Mouse (Mus musculus): Measurements from ENCODE around the gene Ddx39b. TPM values are rescaled to one million over a fixed set of nuclear protein-coding genes. Genes with fewer than 3 reads are reported as not detected.

The Ddx39b gene
- polyA plus RNA-seq, 1 experiment from 2014 or later, result 672 TPM

- H3K27me3 ChIP-seq (ENCODE audit: control insufficient read depth, insufficient read depth, low read length), result peaks cover 4% of the 10 kb centered on the region; the same call in 1 of the 2 replicates
- H3K4me3 ChIP-seq (ENCODE audit: low read depth, low read length), result no peak overlapping the region
- DNase-seq (ENCODE audit: low spot score) (no peak), ATAC-seq (ENCODE audit: insufficient read depth, low FRiP score, low TSS enrichment) (no peak)
- 76% methylated on average over 12 of the region's 12 CpGs for WGBS
- H3K4me1 ChIP-seq (ENCODE audit: control insufficient read depth, insufficient read depth, low read length), result no peaks in the 10 kb centered on the region
- no peaks in the 10 kb centered on the region for H3K9me3 ChIP-seq (ENCODE audit: control insufficient read depth, low read length)
- H3K36me3 ChIP-seq (ENCODE audit: control insufficient read depth, insufficient read depth, low read length), result no peaks in the 10 kb centered on the region
- H3K4me2 ChIP-seq (ENCODE audit: low read depth), result no peak overlapping the region
- no peak overlapping the region for H3K9ac ChIP-seq (ENCODE audit: low read length)
- no peak overlapping the region for H3K27ac ChIP-seq (ENCODE audit: low read depth, low read length)
Measured at GRCm38 (mm10) chr17:35209785-35210535, 31.6 kb upstream of the Ddx39b start.

- Histone ChIP-seq H3K36me3 (ENCODE audit: control insufficient read depth, insufficient read depth, low read length) (no peaks in the 10 kb centered on the region), H3K4me1 (ENCODE audit: control insufficient read depth, insufficient read depth, low read length) (no peaks in the 10 kb centered on the region), H3K9me3 (ENCODE audit: control insufficient read depth, low read length) (no peaks in the 10 kb centered on the region), H3K4me2 (ENCODE audit: low read depth) (no peak overlapping the region), H3K9ac (ENCODE audit: low read length) (no peak overlapping the region), H3K27ac (ENCODE audit: low read depth, low read length) (no peak overlapping the region), H3K27me3 (ENCODE audit: control insufficient read depth, insufficient read depth, low read length) (no peaks in the 10 kb centered on the region), H3K4me3 (ENCODE audit: low read depth, low read length) (no peak overlapping the region)
- ATAC-seq (ENCODE audit: insufficient read depth, low FRiP score, low TSS enrichment) (no peak), DNase-seq (ENCODE audit: low spot score) (no peak)
- 83% methylated on average over 3 of the region's 3 CpGs for WGBS
Measured at GRCm38 (mm10) chr17:35210593-35210992, 31.0 kb upstream of the Ddx39b start.

- 91% methylated on average over 5 of the region's 5 CpGs for WGBS
- H3K9ac ChIP-seq (ENCODE audit: low read length), result no peak overlapping the region
- no peak overlapping the region for H3K4me2 ChIP-seq (ENCODE audit: low read depth)
- no peaks in the 10 kb centered on the region for H3K27me3 ChIP-seq (ENCODE audit: control insufficient read depth, insufficient read depth, low read length)
- DNase-seq (ENCODE audit: low spot score), result no peak
- H3K4me3 ChIP-seq (ENCODE audit: low read depth, low read length), result no peak overlapping the region
- no peaks in the 10 kb centered on the region for H3K36me3 ChIP-seq (ENCODE audit: control insufficient read depth, insufficient read depth, low read length)
- no peaks in the 10 kb centered on the region for H3K9me3 ChIP-seq (ENCODE audit: control insufficient read depth, low read length)
- no peaks in the 10 kb centered on the region for H3K4me1 ChIP-seq (ENCODE audit: control insufficient read depth, insufficient read depth, low read length)
- no peak for ATAC-seq (ENCODE audit: insufficient read depth, low FRiP score, low TSS enrichment)
- H3K27ac ChIP-seq (ENCODE audit: low read depth, low read length), result no peak overlapping the region
Measured at GRCm38 (mm10) chr17:35213071-35213470, 28.5 kb upstream of the Ddx39b start.

- Histone ChIP-seq H3K36me3 (ENCODE audit: control insufficient read depth, insufficient read depth, low read length) (peaks cover 8% of the 10 kb centered on the region), H3K9ac (ENCODE audit: low read length) (no peak overlapping the region), H3K27ac (ENCODE audit: low read depth, low read length) (no peak overlapping the region), H3K4me2 (ENCODE audit: low read depth) (no peak overlapping the region), H3K4me3 (ENCODE audit: low read depth, low read length) (no peak overlapping the region), H3K27me3 (ENCODE audit: control insufficient read depth, insufficient read depth, low read length) (no peaks in the 10 kb centered on the region), H3K9me3 (ENCODE audit: control insufficient read depth, low read length) (no peaks in the 10 kb centered on the region), H3K4me1 (ENCODE audit: control insufficient read depth, insufficient read depth, low read length) (no peaks in the 10 kb centered on the region)
- 82% methylated on average over 18 of the region's 18 CpGs for WGBS
- ATAC-seq (ENCODE audit: insufficient read depth, low FRiP score, low TSS enrichment) (no peak), DNase-seq (ENCODE audit: low spot score) (no peak)
Measured at GRCm38 (mm10) chr17:35218516-35219193, 22.9 kb upstream of the Ddx39b start.

GRCm38 (mm10) chr17:35219601-35220041 lies 21.9 kb upstream of the Ddx39b start:
- Histone ChIP-seq H3K27me3 (ENCODE audit: control insufficient read depth, insufficient read depth, low read length) (no peaks in the 10 kb centered on the region), H3K9me3 (ENCODE audit: control insufficient read depth, low read length) (no peaks in the 10 kb centered on the region), H3K4me3 (ENCODE audit: low read depth, low read length) (no peak overlapping the region), H3K4me1 (ENCODE audit: control insufficient read depth, insufficient read depth, low read length) (no peaks in the 10 kb centered on the region), H3K36me3 (ENCODE audit: control insufficient read depth, insufficient read depth, low read length) (peaks cover 8% of the 10 kb centered on the region), H3K27ac (ENCODE audit: low read depth, low read length) (no peak overlapping the region), H3K9ac (ENCODE audit: low read length) (no peak overlapping the region), H3K4me2 (ENCODE audit: low read depth) (no peak overlapping the region)
- WGBS, result 86% methylated on average over 6 of the region's 6 CpGs
- DNase-seq (ENCODE audit: low spot score), result no peak
- ATAC-seq (ENCODE audit: insufficient read depth, low FRiP score, low TSS enrichment), result no peak

GRCm38 (mm10) chr17:35220156-35220952 lies 21.2 kb upstream of the Ddx39b start, which contains the start of gene Gm16181:
TSS of gene Gm16181 (plus strand) at chr17:35220834.
- Histone ChIP-seq H3K4me2 (ENCODE audit: low read depth) (no peak within 1 kb of the TSS), H3K36me3 (ENCODE audit: control insufficient read depth, insufficient read depth, low read length) (peaks cover 10% of the 10 kb centered on the region)
- ATAC-seq (ENCODE audit: insufficient read depth, low FRiP score, low TSS enrichment), result no peak

GRCm38 (mm10) chr17:35222299-35222698 lies 19.2 kb upstream of the Ddx39b start:
- no peaks in the 10 kb centered on the region for H3K27me3 ChIP-seq (ENCODE audit: control insufficient read depth, insufficient read depth, low read length)
- 80% methylated on average over 6 of the region's 6 CpGs for WGBS
- no peak overlapping the region for H3K9ac ChIP-seq (ENCODE audit: low read length)
- no peaks in the 10 kb centered on the region for H3K9me3 ChIP-seq (ENCODE audit: control insufficient read depth, low read length)
- ATAC-seq (ENCODE audit: insufficient read depth, low FRiP score, low TSS enrichment) (no peak), DNase-seq (ENCODE audit: low spot score) (peak; percentile 6)
- no peaks in the 10 kb centered on the region for H3K4me1 ChIP-seq (ENCODE audit: control insufficient read depth, insufficient read depth, low read length)
- no peak overlapping the region for H3K27ac ChIP-seq (ENCODE audit: low read depth, low read length)
- no peak overlapping the region for H3K4me3 ChIP-seq (ENCODE audit: low read depth, low read length)
- H3K4me2 ChIP-seq (ENCODE audit: low read depth), result no peak overlapping the region
- peaks cover 10% of the 10 kb centered on the region for H3K36me3 ChIP-seq (ENCODE audit: control insufficient read depth, insufficient read depth, low read length)

More at GRCm38 (mm10) chr17:35220156-35220952, 21.2 kb upstream of the Ddx39b start, which contains the start of gene Gm16181:
- Histone ChIP-seq H3K27ac (ENCODE audit: low read depth, low read length) (no peak within 1 kb of the TSS), H3K9me3 (ENCODE audit: control insufficient read depth, low read length) (no peaks in the 10 kb centered on the region), H3K9ac (ENCODE audit: low read length) (no peak within 1 kb of the TSS), H3K4me1 (ENCODE audit: control insufficient read depth, insufficient read depth, low read length) (no peaks in the 10 kb centered on the region), H3K4me3 (ENCODE audit: low read depth, low read length) (no peak within 1 kb of the TSS), H3K27me3 (ENCODE audit: control insufficient read depth, insufficient read depth, low read length) (no peaks in the 10 kb centered on the region)
- no peak for DNase-seq (ENCODE audit: low spot score)
- 86% methylated on average over 28 of the region's 28 CpGs for WGBS

GRCm38 (mm10) chr17:35224641-35225040 lies 16.9 kb upstream of the Ddx39b start:
- Histone ChIP-seq H3K36me3 (ENCODE audit: control insufficient read depth, insufficient read depth, low read length) (peaks cover 13% of the 10 kb centered on the region), H3K27me3 (ENCODE audit: control insufficient read depth, insufficient read depth, low read length) (no peaks in the 10 kb centered on the region)

More at GRCm38 (mm10) chr17:35224641-35225040, 16.9 kb upstream of the Ddx39b start:
- Histone ChIP-seq H3K4me3 (ENCODE audit: low read depth, low read length) (no peak overlapping the region), H3K4me2 (ENCODE audit: low read depth) (no peak overlapping the region), H3K9ac (ENCODE audit: low read length) (no peak overlapping the region), H3K9me3 (ENCODE audit: control insufficient read depth, low read length) (no peaks in the 10 kb centered on the region), H3K27ac (ENCODE audit: low read depth, low read length) (no peak overlapping the region), H3K4me1 (ENCODE audit: control insufficient read depth, insufficient read depth, low read length) (no peaks in the 10 kb centered on the region)
- over 99% methylated on average over 4 of the region's 4 CpGs for WGBS
- DNase-seq (ENCODE audit: low spot score) (no peak), ATAC-seq (ENCODE audit: insufficient read depth, low FRiP score, low TSS enrichment) (no peak)
